Mouse (Mus musculus): Measurements from ENCODE around the gene Pym1.

The Pym1 gene

DNA sequence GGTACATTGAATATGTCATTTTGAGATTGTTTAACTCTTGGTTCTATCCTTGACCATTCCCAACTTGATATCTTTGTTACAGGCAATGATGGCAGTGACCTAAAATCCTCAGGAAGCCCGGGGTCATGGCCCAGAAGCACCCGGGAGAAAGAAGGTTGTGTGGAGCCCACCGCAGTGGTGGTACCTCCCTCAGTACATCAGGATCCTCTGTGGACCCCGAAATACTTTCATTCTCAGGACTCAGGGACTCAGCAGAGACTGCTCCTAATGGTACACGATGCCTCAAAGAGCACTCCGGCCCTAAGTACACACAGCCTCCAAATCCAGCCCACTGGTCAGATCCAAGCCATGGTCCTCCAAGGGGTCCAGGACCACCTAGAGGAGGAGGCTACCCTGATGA, 58.4 kb downstream of the Pym1 start:
- DNase-seq, result no peak

DNA sequence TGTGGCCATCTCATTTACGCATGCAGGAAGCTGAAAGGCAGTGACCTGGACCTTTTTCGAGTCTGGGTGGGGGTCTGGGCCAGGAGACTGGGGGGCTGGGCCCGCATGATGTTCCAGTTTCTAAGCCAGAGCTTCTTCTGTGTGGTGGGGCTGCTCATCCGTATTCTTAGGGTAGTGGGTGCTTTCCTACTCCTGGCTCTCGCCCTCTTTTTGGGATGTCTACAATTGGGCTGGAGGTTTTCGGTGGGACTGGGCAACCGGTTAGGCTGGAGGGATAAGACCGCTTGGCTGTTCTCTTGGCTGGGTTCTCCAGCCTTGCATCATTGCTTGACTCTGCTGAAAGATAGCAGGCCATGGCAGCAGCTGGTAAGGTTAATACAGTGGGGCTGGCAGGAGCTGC, 59.3 kb downstream of the Pym1 start:
- DNase-seq, result no peak
